Mouse (Mus musculus): ENCODE results near the gene Lrrc8d.

The Lrrc8d gene

DNA sequence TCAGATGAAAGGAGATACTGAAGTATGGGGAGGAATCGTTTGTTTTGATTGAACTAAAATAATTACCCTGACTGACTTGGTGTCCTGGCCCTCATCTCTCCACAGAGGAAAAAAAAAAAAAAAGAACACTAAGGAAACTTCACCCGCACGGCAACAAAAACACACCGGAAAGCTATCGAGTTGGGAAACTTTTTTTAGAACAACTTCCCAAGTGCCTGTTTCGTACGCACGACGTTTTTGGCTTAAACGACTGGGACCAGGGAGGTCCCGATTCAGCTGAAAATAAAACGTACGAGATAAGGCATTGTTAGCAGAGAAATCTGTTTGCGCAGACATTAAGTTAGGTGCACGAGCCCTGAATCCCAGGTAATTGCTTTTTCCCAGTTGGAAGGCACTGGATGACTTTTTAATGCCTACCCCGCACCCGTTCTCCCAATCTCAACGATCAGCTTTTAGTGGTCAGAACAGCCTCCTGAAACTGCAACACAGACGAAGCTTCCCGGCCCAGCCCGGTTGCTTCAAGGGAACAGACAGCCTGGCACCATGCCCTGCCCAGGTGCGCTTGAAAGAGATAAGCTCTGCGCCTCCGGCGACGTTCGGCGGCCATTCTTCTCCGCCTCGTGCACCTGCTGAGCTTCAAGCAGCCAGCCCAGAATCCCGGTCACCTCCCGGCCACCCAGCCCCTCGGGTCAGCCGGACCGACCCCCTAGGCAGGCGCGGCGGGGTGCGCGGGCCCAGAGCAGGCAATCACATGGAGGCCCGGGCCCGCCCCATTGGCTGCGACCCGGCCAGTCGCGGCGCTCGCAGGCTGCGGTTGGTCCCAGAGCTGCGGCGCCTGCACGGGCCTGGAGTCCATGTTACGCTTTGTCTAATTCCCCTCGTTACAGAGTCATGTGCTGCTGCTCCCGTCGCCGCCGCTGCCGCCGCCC is at the start of gene Lrrc8d:
Gene Lrrc8d (plus strand): TSS at position 829 of the 929 bp plus-strand sequence.
- peak; percentile 89 for DNase-seq

DNA sequence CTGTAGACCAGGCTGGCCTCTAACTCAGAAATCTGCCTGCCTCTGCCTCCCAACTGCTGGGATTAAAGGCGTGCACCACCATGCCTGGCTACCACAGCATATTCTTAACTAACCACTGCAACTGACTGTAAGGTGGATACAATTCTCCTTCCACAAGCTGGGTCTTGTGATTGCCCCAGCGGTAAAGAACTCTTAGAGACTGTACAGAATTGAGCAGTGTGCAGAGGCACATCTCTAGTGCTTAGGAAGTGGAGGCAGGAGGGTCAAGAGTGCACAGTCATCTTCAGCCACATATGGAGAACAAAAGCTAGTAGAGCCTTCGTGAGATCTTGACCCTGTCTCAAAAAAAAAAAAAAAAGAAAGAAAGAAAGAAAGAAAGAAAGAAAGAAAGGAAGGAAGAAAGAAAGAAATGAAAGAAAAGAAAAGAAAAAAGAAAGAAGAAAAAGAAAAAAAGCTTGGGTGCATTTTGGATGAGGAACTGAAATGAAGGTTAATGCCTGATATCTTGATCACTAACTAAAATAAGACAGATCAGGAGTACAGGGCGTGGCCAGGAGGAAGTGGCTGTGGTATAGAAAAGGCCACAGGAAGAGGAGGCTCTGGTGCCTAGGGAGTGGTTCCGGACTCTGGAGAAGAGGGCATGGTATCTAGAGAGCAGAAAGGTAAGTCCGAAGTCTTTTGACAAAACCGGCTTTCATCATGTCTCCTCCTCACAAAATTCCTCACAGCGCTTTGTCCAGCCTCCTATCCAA is 48.9 kb upstream of the Lrrc8d start:
- DNase-seq, result no peak

DNA sequence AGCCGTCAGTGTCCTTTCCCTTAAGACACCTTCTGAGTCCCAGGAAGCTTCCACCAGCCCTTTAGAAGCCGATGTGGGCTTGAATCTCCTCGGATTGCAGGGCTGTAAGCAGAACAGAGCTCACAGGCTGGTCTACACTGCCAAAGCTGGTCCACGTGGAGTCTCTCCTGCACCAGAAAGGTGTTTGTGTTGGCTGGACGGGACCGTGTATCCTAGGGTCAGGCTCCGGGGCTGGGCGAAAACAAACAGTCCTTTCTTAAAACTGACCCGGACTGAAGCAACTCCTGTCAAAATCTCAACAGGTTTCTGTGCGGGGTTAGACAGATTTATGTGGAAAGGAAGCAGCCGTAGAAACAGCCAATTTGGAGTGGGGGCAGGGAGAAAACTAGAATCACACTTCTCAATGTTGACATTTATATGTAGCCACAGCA is 48.2 kb upstream of the Lrrc8d start:
- no peak for DNase-seq

DNA sequence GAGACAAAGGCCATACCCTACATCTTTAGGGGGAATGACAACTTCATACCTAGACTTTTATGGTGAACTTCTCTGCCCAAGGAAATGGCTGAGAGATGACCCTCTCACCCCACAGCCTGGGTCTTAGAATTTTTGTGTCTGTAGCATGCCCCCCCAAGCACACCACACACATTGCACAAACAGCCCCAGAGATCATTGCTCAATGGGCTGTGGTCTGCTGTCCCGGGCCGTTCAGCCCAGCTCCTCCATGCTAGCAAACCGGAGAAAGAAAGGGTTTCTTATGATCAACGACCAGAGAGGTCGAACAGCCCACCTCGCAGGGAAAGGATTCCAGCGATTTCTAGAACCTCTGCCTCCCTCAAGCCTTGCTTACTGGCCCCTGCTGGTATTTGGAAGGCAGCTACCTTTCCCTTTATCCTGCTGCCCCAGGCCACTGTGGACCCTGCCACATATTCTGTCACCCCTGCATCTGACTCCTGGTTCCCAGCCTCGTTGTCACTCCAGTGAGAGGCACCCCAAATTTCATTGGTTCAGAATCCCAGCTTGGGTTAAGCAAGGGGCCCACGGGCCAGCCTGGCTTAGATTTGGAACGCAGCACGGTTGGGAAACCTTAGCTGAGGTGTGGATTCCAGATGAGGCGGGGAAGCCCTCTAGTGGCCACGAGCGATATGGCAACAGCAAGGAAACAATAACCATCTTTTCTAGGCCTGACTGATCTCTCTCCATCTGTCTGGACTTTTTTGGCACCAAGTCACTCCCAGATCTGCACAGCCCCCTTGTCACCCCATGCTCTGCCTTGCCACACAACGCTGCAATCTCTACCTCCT is 45.3 kb upstream of the Lrrc8d start:
- peak; percentile 61 for DNase-seq

DNA sequence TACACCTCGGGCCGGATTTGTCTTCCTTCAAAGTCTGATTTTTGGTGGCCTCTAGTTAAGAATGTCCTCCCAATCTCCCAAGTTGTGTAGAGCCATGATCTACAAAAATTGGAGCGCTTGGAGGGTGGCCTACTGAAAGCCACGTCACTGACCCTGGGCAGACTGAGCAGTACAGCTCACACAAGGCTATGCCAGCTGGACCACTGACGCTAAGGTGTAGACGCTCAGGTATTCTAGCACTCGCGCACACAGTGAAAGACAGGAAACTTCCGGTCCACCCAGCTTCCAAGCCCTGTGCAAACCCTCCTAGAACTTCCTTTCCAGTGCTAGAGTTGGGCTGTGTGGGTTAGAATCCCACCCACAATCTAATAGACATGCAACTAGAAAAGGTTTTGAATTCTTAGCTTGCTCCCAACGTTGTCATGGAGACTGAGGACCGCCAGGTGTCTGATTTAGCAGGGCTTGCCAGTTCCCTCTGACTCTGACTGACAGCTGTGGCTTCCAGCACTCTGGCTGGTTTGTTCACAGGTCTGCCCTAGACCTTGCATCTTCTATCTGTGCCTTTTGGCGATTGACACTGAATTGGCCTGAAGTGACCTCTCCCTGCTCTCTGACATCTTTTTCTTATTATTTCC is 44.6 kb upstream of the Lrrc8d start:
- DNase-seq, result no peak

DNA sequence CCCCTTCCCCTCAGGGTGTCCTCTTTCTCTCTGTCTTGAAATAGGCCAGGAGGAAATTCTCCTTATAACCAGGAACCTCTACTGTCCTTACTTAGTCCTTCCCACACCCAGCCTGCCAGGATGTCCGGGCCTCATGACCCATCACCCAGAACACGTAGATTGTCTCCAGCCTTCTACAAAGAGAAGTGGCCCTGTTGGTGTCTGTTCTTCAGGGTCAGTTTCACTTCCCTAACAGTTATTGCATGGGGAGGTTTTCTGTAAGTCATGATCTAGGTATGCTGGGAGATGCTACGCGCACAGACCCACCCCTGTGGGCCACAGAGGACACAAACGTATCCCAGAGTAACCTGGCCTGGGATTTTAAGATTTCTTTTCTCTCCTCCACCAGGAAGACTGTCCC is 37.9 kb upstream of the Lrrc8d start:
- DNase-seq, result no peak

DNA sequence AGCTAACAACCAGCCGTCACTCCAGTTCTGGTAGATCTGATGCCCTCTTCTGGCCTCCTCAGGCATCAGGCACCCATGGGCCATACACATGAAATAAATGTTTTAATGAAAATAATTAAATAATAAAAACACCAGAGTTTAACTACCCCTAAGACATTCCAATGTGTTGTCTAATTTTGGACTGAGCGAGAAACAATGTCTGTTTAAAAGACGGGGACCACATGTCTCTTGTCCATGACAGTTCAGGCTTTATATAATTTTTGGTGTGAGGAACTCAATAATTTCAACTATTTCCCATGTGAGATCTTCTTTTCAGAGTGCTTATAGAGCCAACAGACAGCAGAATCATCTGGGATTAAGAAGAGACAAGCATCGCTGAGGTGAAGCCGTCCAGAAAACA is 32.8 kb upstream of the Lrrc8d start:
- DNase-seq, result no peak

DNA sequence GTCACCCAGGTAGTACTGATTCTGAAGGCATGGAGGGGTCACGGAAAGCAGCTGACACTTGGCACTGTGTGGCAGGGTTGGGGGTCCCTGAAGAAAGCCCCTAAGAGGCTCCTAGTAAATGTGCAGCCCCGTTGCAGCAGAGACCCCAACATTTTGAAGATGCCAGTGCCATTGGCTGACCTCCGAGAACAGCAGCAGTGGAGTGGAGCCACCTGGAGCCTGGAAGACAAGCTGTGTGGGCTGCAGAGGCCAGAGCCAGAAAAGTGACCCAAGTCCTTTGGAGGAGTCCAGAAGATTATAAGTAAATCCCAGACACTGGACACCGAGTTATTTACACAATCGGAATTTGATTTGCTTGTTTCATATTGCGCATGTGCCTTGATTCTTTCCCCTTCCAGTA is 32.4 kb upstream of the Lrrc8d start:
- no peak for DNase-seq

DNA sequence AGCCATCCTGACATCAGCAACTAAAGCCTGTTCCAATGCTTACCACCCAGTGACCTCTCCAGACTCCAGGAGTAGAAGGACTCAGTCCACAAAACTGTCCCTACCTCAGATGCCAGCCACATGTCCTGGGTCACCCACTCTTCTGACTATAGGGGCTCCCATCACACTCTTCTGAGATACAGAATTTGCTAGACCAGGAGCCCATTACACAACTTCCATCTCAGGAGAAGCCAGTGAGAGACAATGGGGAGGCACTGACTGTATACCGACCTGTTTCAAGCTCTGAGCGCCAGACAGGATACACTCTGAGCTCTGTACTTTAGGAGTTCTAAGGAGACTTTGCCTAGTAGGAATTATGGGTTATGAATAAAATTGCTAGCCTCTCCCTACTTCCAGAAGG is 30.7 kb upstream of the Lrrc8d start:
- DNase-seq, result no peak

DNA sequence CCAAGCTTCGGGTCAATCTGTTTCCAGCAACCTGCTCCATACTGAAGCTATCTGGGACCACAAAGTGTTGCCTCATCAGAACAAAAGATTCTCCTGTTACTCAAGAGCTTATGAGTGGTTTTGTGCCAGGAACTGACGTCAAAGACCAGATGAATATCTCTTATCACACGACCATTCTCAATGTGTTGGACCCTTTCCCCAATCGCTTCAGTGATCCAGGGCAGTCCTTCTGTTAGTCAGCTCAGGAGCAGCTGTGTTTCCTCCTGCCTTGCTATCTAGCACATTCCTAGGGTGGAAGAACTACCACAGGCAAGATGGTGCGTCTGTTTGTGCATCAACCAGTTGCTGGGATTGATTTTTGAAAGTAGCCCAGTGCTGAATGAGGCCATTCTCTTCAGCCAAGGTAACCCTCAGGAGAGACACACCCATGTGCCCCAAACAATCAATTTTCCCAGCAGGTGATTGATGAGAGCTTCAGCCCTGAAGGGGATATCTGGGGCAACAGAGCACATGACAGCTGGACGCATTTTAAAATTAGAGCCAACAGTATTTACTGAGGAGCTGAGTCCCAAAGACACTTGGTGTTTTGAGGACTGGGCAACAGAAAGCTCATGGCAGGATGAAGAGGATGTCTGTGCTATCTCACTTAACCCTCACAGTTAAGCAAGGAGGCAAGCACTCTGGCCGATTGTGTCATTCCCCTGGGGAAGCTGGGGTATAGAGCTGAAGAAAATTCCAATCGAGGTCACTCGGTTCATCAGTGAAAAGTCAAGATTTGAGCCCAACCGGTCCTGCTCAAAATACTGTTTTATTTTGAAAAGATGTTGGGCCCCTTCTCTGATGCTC is 30.0 kb upstream of the Lrrc8d start:
- DNase-seq, result peak; percentile 24

DNA sequence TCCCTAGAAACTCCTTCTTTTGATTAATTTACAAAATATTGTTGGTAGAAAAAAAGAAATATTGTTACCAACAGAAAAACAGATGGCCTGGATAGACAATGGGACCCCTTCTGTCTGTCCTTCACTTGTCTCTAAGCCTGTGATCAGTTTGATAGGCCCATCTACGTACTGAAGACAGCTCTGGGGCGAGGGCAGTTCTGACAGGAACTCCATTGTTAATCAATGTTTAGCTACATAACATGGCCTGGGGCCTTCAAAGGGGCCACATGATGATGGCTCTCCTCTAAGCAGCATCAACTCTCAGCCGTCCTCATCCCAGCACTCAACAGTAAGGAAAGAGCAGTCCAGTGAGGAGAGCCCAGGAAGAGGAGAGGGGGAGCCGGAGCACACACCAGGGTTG is 27.4 kb upstream of the Lrrc8d start:
- no peak for DNase-seq

DNA sequence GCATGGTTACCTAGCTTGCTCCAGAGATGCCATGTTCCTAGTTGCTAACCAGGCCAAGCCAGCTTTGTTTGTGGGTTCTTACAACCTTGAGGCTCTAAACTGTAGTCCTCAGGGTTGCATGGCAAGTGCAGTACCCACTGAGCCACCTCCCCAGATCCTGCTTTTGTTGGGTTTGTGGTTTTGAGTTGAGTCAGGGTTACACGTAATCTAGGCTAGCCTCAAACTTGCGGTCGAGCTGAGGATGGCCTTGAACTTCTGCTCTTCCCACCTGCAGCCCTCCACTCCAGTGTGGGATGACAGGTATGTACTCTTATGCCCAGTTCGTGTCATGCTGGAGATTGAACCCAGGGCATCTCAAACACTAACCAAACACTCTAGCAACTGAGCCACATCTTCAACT is 24.3 kb upstream of the Lrrc8d start:
- no peak for DNase-seq

DNA sequence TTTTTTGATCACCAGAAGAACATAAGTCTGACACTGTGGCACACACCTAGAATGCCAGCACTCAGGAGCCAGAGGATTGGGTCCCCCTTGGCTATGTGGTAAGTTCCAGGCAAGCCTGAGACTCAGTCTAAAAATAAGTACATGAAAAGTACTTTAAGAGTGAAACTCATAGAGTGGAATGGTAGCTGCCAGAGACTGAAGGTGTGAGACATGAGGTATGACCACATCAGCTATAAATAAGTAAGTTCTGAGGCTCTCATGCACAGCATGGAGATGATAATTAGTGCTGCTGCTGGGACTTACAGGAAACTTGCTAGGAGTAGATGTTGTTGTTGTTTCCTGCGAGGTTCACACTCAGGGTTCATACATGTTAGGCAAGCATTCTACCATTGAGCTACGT is 22.7 kb upstream of the Lrrc8d start:
- DNase-seq, result no peak

DNA sequence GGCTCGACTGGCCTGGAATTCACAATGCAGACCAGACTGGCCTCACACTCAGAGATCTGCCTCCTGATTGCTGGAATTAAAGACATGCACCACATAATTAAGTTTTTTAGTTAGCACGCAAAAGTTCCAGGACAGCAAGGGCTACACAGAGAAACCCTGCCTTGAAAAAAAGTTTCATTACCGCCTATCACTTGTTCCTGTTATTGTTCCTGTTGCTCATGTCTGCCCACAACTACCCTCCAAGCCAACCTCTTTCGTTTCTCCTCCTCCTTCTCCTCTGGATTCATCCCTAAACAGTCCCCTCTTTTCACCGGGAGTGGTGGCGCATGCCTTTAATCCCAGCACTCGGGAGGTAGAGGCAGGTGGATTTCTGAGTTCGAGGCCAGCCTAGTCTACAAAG is 21.5 kb upstream of the Lrrc8d start:
- DNase-seq, result no peak

DNA sequence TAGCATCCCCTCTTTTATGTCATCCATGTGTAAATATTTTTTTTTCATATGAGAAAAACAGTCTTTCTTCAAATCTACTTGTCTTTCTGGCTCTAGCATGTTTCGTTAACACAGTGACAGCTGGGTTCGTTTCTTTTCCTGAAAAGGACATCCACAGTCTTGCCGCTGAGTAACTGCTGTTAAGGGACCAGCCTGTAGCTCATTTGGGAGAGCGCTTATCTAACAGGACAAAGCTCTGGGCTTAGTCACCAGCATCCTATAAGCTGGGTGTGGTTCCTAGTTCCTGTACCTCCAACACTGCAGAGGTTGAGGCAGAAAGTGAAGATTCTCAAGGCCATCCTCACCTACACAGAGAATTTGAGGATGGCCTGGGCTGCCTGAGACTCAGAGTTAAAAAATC is 20.5 kb upstream of the Lrrc8d start:
- no peak for DNase-seq

DNA sequence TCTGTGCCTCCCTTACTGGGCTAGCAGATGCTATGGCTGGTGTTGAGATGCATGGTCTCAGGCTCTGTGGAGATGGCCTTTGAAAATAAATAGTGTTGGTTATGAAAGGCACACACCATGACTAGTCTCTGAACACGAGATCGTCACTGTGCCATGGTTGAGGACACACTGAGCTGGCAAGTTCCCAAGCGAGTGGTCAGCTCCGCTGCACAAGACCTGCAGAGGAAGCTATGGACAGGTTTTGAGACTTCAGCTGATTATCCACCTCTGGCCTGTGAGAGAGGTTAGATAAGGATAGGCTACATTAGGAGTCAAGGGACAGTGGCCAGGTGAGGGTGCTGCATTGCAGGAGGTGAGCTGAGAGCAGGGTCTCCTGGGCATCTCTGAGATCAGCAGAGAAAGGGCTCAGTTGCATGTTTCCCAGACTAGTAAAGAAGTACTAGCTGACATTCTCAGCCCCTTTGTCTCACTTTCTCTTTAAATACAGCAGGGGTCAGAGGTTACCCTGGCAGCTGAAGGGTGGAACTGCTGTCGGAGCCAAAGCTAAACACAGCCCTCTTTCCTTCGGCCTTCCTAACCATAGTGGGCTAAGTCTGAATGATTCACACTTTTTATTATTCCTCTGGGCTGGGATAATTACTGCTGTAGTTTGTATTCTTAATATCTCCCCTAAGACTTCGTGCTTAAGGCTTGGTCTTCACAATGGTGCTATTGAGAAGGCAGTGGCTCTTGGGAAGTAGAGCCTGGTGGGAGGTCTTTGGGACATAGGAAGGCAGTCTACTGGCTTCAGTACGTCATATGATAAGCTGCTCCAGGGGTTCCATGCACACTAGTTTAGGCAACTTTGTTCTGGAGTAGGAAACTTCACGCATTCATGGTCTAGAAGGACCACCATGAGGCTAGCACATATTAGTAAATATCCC is 19.6 kb upstream of the Lrrc8d start:
- DNase-seq, result no peak

DNA sequence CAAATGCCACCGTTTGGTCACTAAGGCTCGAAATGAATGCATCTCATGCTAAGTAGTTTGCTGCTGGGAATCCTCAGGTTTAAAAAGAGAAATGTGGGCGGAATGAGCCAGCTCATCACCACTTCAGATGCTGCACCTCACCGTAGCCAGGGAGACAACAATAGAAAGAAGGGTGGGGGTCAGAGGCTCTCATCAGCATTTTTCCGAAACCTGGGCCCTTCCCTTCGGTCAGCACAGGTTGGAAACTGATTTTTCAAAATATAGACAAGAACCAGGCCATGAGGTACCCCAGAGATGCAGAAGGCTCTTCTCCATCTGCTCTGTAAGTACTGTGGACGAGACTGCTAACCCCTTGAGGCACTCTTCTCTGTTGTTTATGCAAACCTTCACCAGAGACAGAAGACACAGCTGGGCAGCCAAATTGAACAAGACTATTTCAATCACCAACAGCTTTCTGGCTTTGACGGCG is 17.6 kb upstream of the Lrrc8d start:
- DNase-seq, result no peak

DNA sequence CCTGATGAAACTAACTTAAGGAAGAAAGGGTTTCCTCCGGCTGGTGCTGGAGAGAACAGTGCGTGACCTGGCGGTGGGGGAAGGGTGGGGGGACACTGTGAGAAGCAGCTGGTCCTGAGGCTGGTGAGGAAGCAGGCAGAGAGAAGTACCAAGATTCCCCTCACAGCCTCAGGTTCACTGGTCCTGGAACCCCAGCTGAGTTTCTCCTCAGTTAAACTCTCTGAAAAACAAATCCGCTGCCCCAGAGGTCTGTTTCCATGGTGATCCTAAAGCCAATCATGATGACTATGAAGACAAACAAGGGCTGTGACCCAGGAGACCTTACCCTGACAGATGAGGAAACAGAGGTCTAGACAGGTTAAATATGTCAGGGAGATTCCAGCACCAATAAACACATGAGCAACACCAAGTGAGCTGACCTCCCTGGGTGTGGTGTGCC is 15.8 kb upstream of the Lrrc8d start:
- no peak for DNase-seq

DNA sequence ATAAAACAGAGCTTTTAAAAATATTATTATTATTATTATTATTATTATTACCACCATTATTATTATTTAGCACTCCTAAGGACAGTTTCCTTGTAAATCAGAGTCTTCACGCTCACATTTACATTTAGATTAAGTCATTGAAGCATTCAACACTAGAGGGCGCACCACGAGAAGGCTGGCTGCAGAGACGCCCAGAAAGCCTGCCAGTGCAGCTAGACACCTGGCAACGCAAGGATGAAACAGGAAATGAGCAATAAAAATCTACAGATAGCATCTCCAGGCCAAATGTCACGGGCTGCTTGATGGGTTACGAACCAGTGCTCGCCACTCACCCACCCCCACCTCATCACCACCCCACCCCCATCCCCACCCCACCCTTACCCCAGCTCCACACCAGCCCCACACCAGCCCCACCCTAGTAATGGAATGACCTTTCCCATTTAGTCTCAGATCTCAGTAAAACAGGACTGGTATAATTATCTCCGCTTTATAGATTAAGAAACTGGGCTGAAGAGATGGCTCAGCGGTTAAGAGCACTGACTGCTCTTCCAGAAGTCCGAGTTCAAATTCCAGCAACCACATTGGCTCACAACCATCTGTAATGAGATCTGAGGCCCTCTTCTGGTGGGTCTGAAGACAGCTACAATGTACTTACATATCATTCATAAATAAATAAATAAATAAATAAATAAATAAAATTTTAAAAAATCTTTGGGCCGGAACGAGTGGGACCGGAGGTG is 14.7 kb upstream of the Lrrc8d start:
- peak; percentile 74 for DNase-seq
